Mouse (Mus musculus): Measurements from ENCODE around the gene Unc13a. TPM values are rescaled to one million over a fixed set of nuclear protein-coding genes. Genes with fewer than 3 reads are reported as not detected.

Unc13a gene
- total RNA-seq, 2 experiments from 2014 or later, result 0.18 to 0.20 TPM

GRCm38 (mm10) chr8:71670198-71670597, 1.4 kb downstream of the Unc13a start:
- intact Hi-C loops (cut with DNase I; ENCODE audit: low total_unique reads), result no loop called here

DNA sequence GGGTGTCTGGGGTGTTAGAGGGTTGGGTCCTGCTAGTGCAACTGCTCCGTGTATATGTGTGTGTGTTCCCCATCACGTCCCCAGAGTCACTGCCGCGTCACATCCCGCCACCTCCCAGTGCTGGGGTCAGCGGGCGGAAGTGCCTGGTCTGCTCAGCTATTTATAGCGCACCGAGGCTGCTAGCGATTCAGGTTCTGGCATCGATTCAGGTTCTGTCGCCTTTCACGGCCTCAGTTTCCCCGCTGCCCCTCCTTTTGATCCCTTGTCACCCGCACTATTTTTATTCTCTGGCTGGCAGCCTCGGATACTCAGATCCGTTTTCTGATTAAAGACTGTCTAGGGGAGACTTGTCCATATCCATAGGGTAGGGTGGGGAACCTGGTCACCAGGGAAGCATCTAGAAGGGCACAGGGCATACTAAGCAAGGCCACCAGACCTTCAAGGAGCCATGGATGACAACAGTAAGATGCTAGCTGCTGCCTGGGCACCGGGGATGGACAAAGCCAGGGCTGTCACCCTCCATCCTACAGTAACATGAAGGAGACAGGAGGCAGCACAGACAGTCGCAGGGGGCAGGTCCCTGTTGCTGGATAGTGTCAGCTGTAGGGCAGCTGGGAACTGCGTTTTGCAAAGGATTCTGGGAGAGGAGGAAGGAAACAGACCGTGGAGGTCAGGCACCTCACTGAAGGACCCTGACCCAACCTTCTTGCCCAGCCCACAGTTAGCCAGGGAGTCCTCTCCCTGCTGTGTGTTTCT, 3.2 kb downstream of the Unc13a start:
- no peak for DNase-seq
- intact Hi-C loops (cut with DNase I; ENCODE audit: low total_unique reads), result no loop called here

More at GRCm38 (mm10) chr8:71670198-71670597, 1.4 kb downstream of the Unc13a start:
- no peak for DNase-seq

DNA sequence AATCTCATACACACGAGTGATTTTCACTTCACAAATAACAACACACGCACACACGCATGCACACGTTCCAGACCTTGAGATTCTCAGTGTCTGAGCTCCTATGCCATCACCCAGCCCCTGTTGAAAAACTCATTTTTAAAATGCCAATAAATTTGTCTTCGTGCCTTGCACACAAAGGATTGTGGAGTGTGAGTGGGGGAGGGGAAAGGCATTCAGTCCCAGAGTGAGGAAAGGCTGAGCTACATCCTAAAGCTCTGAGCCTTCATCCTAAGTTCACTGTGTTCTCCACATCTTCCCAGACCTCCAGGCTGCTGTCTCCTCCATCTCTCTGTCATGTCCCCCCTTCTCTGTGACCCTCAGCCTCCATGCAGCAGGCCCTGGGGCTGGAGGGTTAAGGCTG, 4.3 kb downstream of the Unc13a start:
- intact Hi-C loops (cut with DNase I; ENCODE audit: low total_unique reads), result no loop called here
- no peak for DNase-seq

- no peak for DNase-seq
- intact Hi-C loops (cut with DNase I; ENCODE audit: low total_unique reads), result no loop called here
These were observed 4.7 kb downstream of the Unc13a start for GRCm38 (mm10) chr8:71666855-71667254.

GRCm38 (mm10) chr8:71665331-71666130, 6.0 kb downstream of the Unc13a start:
- peak; percentile 52 for DNase-seq
- intact Hi-C loops (cut with DNase I; ENCODE audit: low total_unique reads), result no loop called here

GRCm38 (mm10) chr8:71660325-71661120, 11.0 kb downstream of the Unc13a start:
- DNase-seq, result peak; percentile 81
- intact Hi-C loops (cut with DNase I; ENCODE audit: low total_unique reads), result loop anchor here (2.0 kb wide), 1 partner anchor 96 kb away; no protein-coding TSS in a partner anchor

- intact Hi-C loops (cut with DNase I; ENCODE audit: low total_unique reads), result loop anchor here (2.0 to 5.0 kb wide), 3 partner anchors 62 to 217 kb away; partner anchors contain the start of gene Fam129c
- no peak for DNase-seq
These were observed 11.8 kb downstream of the Unc13a start for GRCm38 (mm10) chr8:71659751-71660150.

DNA sequence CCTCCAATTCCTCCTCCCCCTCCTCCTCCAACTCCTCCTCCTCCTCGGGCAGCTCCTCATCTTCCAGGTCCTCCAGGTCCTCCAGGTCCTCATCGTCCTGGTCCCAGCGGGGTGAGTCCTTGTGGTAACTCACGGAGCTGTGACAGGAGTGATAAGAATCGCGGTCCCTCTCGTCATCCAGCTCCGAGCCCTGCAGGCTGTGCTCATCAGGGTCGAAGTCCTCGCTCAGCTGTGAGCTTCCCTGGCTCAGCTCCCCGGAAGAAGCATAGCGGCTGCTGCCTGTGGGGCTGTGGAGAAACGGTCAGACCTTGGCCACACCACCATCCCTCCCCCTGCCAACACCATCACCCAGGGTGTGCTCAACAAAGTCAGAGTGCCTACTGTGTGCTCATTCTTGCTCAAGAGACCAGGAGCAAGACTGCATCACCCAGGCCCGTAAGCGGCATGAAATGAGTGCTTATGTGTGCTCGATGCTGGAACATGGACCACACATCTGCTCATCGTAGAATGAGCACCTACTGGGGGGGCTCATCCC, 13.0 kb downstream of the Unc13a start:
- intact Hi-C loops (cut with DNase I; ENCODE audit: low total_unique reads), result loop anchor here (5.0 kb wide), 2 partner anchors 61 to 216 kb away; partner anchors contain the start of gene Fam129c

GRCm38 (mm10) chr8:71657816-71658215, 13.7 kb downstream of the Unc13a start:
- intact Hi-C loops (cut with DNase I; ENCODE audit: low total_unique reads), result loop anchor here (5.0 kb wide), 2 partner anchors 61 to 216 kb away; partner anchors contain the start of gene Fam129c

More for the DNA sequence above, 13.0 kb downstream of the Unc13a start:
- no peak for DNase-seq

GRCm38 (mm10) chr8:71654600-71654999, 17.0 kb downstream of the Unc13a start:
- no peak for DNase-seq
- intact Hi-C loops (cut with DNase I; ENCODE audit: low total_unique reads), result no loop called here

More at GRCm38 (mm10) chr8:71657816-71658215, 13.7 kb downstream of the Unc13a start:
- no peak for DNase-seq

GRCm38 (mm10) chr8:71645510-71645909, 26.0 kb downstream of the Unc13a start:
- DNase-seq, result no peak
- intact Hi-C loops (cut with DNase I; ENCODE audit: low total_unique reads), result no loop called here

DNA sequence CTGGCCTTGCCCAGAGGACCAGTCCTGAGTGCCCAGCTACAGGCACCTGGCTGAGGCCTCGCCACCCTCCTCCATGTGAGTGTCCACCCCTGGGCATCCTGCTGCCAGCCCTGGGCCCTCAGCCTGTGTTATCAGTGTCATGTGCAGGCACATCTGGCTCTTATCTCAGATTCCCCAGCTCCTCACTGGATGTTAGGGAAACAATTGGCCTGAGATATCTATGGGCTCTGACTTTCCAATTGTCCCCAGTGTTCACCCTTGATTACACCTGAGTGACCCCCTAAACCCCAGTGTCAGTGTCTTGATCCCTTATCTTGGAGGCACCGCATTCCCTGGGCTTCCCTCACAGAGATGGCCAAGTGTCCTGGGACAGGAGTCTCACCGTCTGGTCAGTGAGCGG, 32.2 kb downstream of the Unc13a start:
- intact Hi-C loops (cut with DNase I; ENCODE audit: low total_unique reads), result no loop called here
- no peak for DNase-seq

DNA sequence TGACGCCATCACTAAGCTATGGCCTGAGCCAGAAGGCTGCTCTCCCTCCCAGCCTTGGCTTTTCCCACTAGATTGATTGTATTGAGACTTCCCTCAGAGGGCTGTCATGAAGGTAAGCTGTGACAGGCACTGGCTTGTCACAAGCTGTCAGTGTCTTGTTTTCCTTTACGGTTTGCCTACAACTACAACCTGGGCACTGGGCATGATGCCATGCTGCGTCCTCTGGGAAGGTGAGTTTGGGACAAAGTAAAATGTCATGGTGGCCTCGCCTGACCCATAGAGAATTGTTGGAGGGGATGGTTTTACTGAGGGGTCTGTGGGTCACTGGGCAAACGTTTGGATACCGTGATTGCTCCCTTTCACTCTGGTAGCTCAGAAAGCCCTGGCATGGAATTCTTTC, 33.2 kb downstream of the Unc13a start:
- intact Hi-C loops (cut with DNase I; ENCODE audit: low total_unique reads), result no loop called here
- DNase-seq, result no peak

DNA sequence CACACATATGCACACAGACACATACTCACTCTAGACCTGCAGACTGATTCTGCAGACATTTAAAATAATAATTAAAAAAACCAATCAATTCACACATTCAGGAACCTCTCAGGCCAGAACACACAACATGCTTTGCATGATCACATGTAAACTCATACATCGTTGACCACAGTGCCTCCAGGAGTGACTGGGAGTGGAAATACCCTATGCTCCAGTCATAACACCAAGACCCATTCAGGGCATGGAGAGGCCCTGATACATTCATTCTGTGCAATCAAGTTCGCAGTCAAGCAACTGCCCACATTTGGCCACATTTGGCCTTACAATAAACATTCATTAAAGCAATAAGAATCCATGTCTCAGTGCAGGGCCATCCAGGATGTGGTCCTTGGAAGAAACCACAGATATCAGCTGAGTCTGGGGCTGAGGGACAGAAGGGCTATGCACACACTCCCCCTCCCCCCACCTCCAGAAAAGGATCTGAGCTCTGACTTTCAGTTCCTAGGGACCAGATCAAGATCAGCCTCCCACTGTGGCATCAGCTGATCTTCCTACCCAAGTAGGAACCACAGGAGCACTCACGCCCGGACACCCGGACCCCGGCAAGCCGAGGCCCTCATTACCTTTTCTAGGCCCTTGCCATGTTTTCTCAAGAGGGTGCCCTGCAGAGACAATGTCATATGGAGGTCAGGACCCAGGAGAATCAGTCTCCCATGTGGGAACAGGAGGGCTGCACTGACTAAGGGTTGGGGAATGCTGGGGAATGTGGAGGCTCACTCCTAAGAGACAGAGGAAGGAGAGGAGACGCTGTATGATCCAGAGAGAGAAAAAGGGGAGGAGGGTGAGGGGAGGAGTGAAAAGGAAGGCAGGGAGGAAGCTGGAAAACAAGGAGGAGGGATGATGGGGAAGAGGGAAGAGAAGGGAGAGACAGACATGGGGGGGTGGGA, 34.1 kb downstream of the Unc13a start:
- intact Hi-C loops (cut with DNase I; ENCODE audit: low total_unique reads), result no loop called here
- DNase-seq, result no peak

GRCm38 (mm10) chr8:71633981-71634667, 37.4 kb downstream of the Unc13a start:
- intact Hi-C loops (cut with DNase I; ENCODE audit: low total_unique reads), result no loop called here
- DNase-seq, result peak; percentile 39

- intact Hi-C loops (cut with DNase I; ENCODE audit: low total_unique reads), result no loop called here
- DNase-seq, result peak; percentile 61
These were observed 38.4 kb downstream of the Unc13a start for GRCm38 (mm10) chr8:71633164-71633563.

- DNase-seq, result no peak
- intact Hi-C loops (cut with DNase I; ENCODE audit: low total_unique reads), result no loop called here
These were observed 39.7 kb downstream of the Unc13a start for GRCm38 (mm10) chr8:71631897-71632296.

DNA sequence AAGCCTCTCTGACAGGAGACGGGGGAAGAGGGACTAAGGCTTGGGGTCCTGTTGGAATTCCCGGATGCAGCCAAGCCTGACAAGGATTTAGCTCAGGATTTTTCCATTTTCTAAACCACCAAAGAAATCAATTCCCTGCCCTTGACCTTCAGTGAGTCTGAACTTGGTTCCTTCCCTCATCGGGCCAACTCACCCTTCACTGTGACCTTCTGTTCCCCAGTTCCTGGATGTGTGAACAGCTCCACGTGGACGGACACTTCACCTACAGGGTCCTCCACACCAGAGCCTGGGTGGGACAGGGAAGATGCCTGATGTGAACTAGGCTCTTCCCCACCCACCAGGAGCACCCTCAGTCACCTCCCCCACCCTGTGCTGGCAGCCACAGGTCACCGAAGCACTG, 40.8 kb downstream of the Unc13a start:
- intact Hi-C loops (cut with DNase I; ENCODE audit: low total_unique reads), result no loop called here
- no peak for DNase-seq

All from gastrocnemius, postnatal 14 days (tissue).